Mouse (Mus musculus) embryonic facial prominence, embryonic 13.5 days (tissue): Measurements from ENCODE around the gene Lrrc9. TPM values are rescaled to one million over a fixed set of nuclear protein-coding genes. Genes with fewer than 3 reads are reported as not detected.

Experiments
- ATAC-seq: fragments of 200-750 bp; cut with Nextera tagmentation; 2 replicates; pipeline ENCODE4 v1.8.0; 2017; ENCODE audit warnings: low read depth; ENCODE audit not compliant: insufficient number of reproducible peaks, insufficient read depth, low FRiP score, low TSS enrichment
- H3K27ac ChIP-seq: fragments of 300-500 bp; sonication (generic); 2 replicates; pipeline ENCODE4 v1.5.1; 2015; ENCODE audit warnings: moderate library complexity, mild to moderate bottlenecking, inconsistent platforms
- H3K27me3 ChIP-seq: fragments of 300-500 bp; sonication (generic); 2 replicates; pipeline ENCODE4 v1.6.1; 2015; ENCODE audit warnings: mild to moderate bottlenecking, inconsistent platforms
- H3K36me3 ChIP-seq: fragments of 300-500 bp; sonication (generic); 2 replicates; pipeline ENCODE4 v1.6.1; 2015; ENCODE audit warnings: mild to moderate bottlenecking, inconsistent platforms
- H3K4me1 ChIP-seq: fragments of 300-500 bp; sonication (generic); 2 replicates; pipeline ENCODE4 v1.6.1; 2015; ENCODE audit warnings: inconsistent platforms
- H3K4me2 ChIP-seq: fragments of 300-500 bp; sonication (generic); 2 replicates; pipeline ENCODE4 v1.6.1; 2015; ENCODE audit warnings: moderate library complexity, mild to moderate bottlenecking, inconsistent platforms
- H3K4me3 ChIP-seq: fragments of 300-500 bp; sonication (generic); 2 replicates; pipeline ENCODE4 v1.5.1; 2015; ENCODE audit warnings: mild to moderate bottlenecking, inconsistent platforms
- H3K9ac ChIP-seq: fragments of 300-500 bp; sonication (generic); 2 replicates; pipeline ENCODE4 v1.6.1; 2015; ENCODE audit warnings: mild to moderate bottlenecking, inconsistent platforms
- H3K9me3 ChIP-seq: fragments of 300-500 bp; sonication (generic); 2 replicates; pipeline ENCODE4 v1.6.1; 2016; ENCODE audit warnings: inconsistent platforms
- WGBS: fragments of 180-500 bp; shearing (Covaris S2); methylation state at CpG from one replicate; pipeline ENCODE4 v1.1.7; 2015; ENCODE audit warnings: mixed read lengths; 5-methylcytosine and 5-hydroxymethylcytosine counted together
- polyA plus RNA-seq: library from polyadenylated mRNA; unstranded; fragments of >200 nt; fragmentation: Nextera tagmentation; extraction: Ambion mirVana; gene quantifications from 2 replicates; pipeline ENCODE4 v1.2.1, GENCODE M21; 2015

Gene Lrrc9
- 0.93 and 2.0 TPM in 2 replicates for polyA plus RNA-seq

- Histone ChIP-seq H3K9ac (peak within 1 kb of the TSS; percentile 72), H3K27me3 (no peaks in the 10 kb centered on the region), H3K4me3 (peak within 1 kb of the TSS; percentile 48), H3K4me2 (peak within 1 kb of the TSS; percentile 82), H3K9me3 (no peaks in the 10 kb centered on the region), H3K27ac (no peak within 1 kb of the TSS), H3K4me1 (no peaks in the 10 kb centered on the region; the same call in 1 of the 2 replicates), H3K36me3 (no peaks in the 10 kb centered on the region)
- peak; percentile 64; the same call in 1 of the 2 replicates for ATAC-seq
- under 1% methylated on average over 31 of the region's 31 CpGs for WGBS
These were observed at the start of gene Lrrc9 for GRCm38 (mm10) chr12:72441839-72442576. TSS of gene Lrrc9 (plus strand) at chr12:72441866.

- Histone ChIP-seq H3K9me3 (no peaks in the 10 kb centered on the region), H3K27ac (no peak overlapping the region), H3K4me1 (0 out of 2 replicates have a peak, but pooled peaks cover 6% of the 10 kb centered on the region), H3K9ac (no peak overlapping the region), H3K4me3 (no peak overlapping the region), H3K36me3 (no peaks in the 10 kb centered on the region), H3K4me2 (no peak overlapping the region), H3K27me3 (no peaks in the 10 kb centered on the region)
- 46% methylated on average over 13 of the region's 13 CpGs for WGBS
- no peak for ATAC-seq
These were observed 48.4 kb upstream of the Lrrc9 start for GRCm38 (mm10) chr12:72393046-72393805.

- no peak overlapping the region for H3K9ac ChIP-seq
- H3K4me3 ChIP-seq, result no peak overlapping the region
- 46% methylated on average over 5 of the region's 5 CpGs for WGBS
- peaks cover 14% of the 10 kb centered on the region; the same call in 1 of the 2 replicates for H3K4me1 ChIP-seq
- no peak overlapping the region for H3K4me2 ChIP-seq
- no peak for ATAC-seq
- no peaks in the 10 kb centered on the region for H3K9me3 ChIP-seq
- peaks cover 30% of the 10 kb centered on the region for H3K27me3 ChIP-seq
- no peak overlapping the region for H3K27ac ChIP-seq
- no peaks in the 10 kb centered on the region for H3K36me3 ChIP-seq
These were observed 36.6 kb upstream of the Lrrc9 start for GRCm38 (mm10) chr12:72405031-72405430.

GRCm38 (mm10) chr12:72407146-72407545, 34.5 kb upstream of the Lrrc9 start:
- peaks cover 40% of the 10 kb centered on the region for H3K27me3 ChIP-seq
- H3K4me2 ChIP-seq, result peak overlapping the region; percentile 99
- no peak overlapping the region for H3K27ac ChIP-seq
- H3K36me3 ChIP-seq, result no peaks in the 10 kb centered on the region
- H3K9me3 ChIP-seq, result no peaks in the 10 kb centered on the region
- H3K4me3 ChIP-seq, result peak overlapping the region; percentile 72
- no peak overlapping the region for H3K9ac ChIP-seq
- WGBS, result 6% methylated on average over 11 of the region's 11 CpGs
- ATAC-seq, result no peak
- peaks cover 14% of the 10 kb centered on the region; the same call in 1 of the 2 replicates for H3K4me1 ChIP-seq

GRCm38 (mm10) chr12:72407721-72408110, 34.0 kb upstream of the Lrrc9 start:
- H3K27me3 ChIP-seq, result peaks cover 40% of the 10 kb centered on the region
- no peaks in the 10 kb centered on the region for H3K36me3 ChIP-seq
- no peaks in the 10 kb centered on the region for H3K9me3 ChIP-seq
- H3K9ac ChIP-seq, result peak overlapping the region; percentile 70
- H3K4me3 ChIP-seq, result peak overlapping the region; percentile 72
- no peak overlapping the region for H3K27ac ChIP-seq
- H3K4me1 ChIP-seq, result peaks cover 14% of the 10 kb centered on the region; the same call in 1 of the 2 replicates
- 0% methylated on average over 17 of the region's 17 CpGs for WGBS
- H3K4me2 ChIP-seq, result peak overlapping the region; percentile 99
- ATAC-seq, result no peak

- H3K36me3 ChIP-seq, result no peaks in the 10 kb centered on the region
- no peak overlapping the region for H3K27ac ChIP-seq
- peak overlapping the region; percentile 72 for H3K4me3 ChIP-seq
- under 1% methylated on average over 62 of the region's 63 CpGs for WGBS
- peaks cover 14% of the 10 kb centered on the region; the same call in 1 of the 2 replicates for H3K4me1 ChIP-seq
- peak; percentile 69 for ATAC-seq
- H3K9me3 ChIP-seq, result no peaks in the 10 kb centered on the region
- peaks cover 40% of the 10 kb centered on the region for H3K27me3 ChIP-seq
- H3K9ac ChIP-seq, result peak overlapping the region; percentile 70
- H3K4me2 ChIP-seq, result peak overlapping the region; percentile 99
These were observed 33.4 kb upstream of the Lrrc9 start for GRCm38 (mm10) chr12:72408111-72408891.

GRCm38 (mm10) chr12:72408954-72409353, 32.7 kb upstream of the Lrrc9 start, which contains the start of gene Rtn1:
TSS of gene Rtn1 (minus strand) at chr12:72409054.
- peaks cover 14% of the 10 kb centered on the region; the same call in 1 of the 2 replicates for H3K4me1 ChIP-seq
- peak within 1 kb of the TSS; percentile 72 for H3K4me3 ChIP-seq
- H3K27me3 ChIP-seq, result peaks cover 40% of the 10 kb centered on the region
- H3K9me3 ChIP-seq, result no peaks in the 10 kb centered on the region
- peak within 1 kb of the TSS; percentile 99 for H3K4me2 ChIP-seq
- no peak within 1 kb of the TSS for H3K27ac ChIP-seq
- ATAC-seq, result no peak
- no peaks in the 10 kb centered on the region for H3K36me3 ChIP-seq
- WGBS, result 32% methylated on average over 6 of the region's 6 CpGs
- peak within 1 kb of the TSS; percentile 70 for H3K9ac ChIP-seq

GRCm38 (mm10) chr12:72417762-72418161, 23.9 kb upstream of the Lrrc9 start:
- H3K27me3 ChIP-seq, result no peaks in the 10 kb centered on the region
- H3K4me3 ChIP-seq, result no peak overlapping the region
- ATAC-seq, result no peak
- H3K27ac ChIP-seq, result no peak overlapping the region
- no peaks in the 10 kb centered on the region for H3K36me3 ChIP-seq
- WGBS, result 34% methylated on average over 3 of the region's 3 CpGs
- no peak overlapping the region for H3K4me2 ChIP-seq
- no peaks in the 10 kb centered on the region for H3K4me1 ChIP-seq
- no peaks in the 10 kb centered on the region for H3K9me3 ChIP-seq
- no peak overlapping the region for H3K9ac ChIP-seq

- no peak for ATAC-seq
These were observed 19.0 kb upstream of the Lrrc9 start for GRCm38 (mm10) chr12:72422681-72423080.

GRCm38 (mm10) chr12:72427722-72428126, 13.9 kb upstream of the Lrrc9 start:
- H3K4me3 ChIP-seq, result no peak overlapping the region
- no peaks in the 10 kb centered on the region for H3K9me3 ChIP-seq
- H3K27ac ChIP-seq, result no peak overlapping the region
- H3K27me3 ChIP-seq, result no peaks in the 10 kb centered on the region
- no peaks in the 10 kb centered on the region for H3K4me1 ChIP-seq
- no peak overlapping the region for H3K4me2 ChIP-seq
- no peak overlapping the region for H3K9ac ChIP-seq
- no peaks in the 10 kb centered on the region for H3K36me3 ChIP-seq
- no peak for ATAC-seq
- WGBS, result 22% methylated on average over 11 of the region's 11 CpGs

More at GRCm38 (mm10) chr12:72422681-72423080, 19.0 kb upstream of the Lrrc9 start:
- H3K27me3 ChIP-seq, result no peaks in the 10 kb centered on the region
- no peak overlapping the region for H3K4me3 ChIP-seq
- no peaks in the 10 kb centered on the region for H3K9me3 ChIP-seq
- H3K4me1 ChIP-seq, result no peaks in the 10 kb centered on the region
- no peak overlapping the region for H3K9ac ChIP-seq
- WGBS, result 42% methylated on average over 4 of the region's 4 CpGs
- no peak overlapping the region for H3K27ac ChIP-seq
- H3K4me2 ChIP-seq, result no peak overlapping the region
- no peaks in the 10 kb centered on the region for H3K36me3 ChIP-seq

GRCm38 (mm10) chr12:72432209-72432608, 9.5 kb upstream of the Lrrc9 start:
- no peak overlapping the region for H3K27ac ChIP-seq
- ATAC-seq, result no peak
- H3K36me3 ChIP-seq, result no peaks in the 10 kb centered on the region
- no peak overlapping the region for H3K4me2 ChIP-seq
- H3K27me3 ChIP-seq, result no peaks in the 10 kb centered on the region
- no peaks in the 10 kb centered on the region for H3K4me1 ChIP-seq
- no peak overlapping the region for H3K4me3 ChIP-seq
- H3K9ac ChIP-seq, result no peak overlapping the region
- WGBS, result 79% methylated on average over 4 of the region's 4 CpGs
- H3K9me3 ChIP-seq, result no peaks in the 10 kb centered on the region
